Mouse (Mus musculus) MEL (cell line): Measurements from ENCODE around the gene Gm20388. TPM values are rescaled to one million over a fixed set of nuclear protein-coding genes. Genes with fewer than 3 reads are reported as not detected.

Experiments used
- DNase-seq: peaks from one replicate; pipeline ENCODE4 v3.0.0; 2011; ENCODE audit warnings: low read depth, low spot score
- H3K27ac ChIP-seq: 2 replicates; pipeline ENCODE4 v1.5.1; 2012; ENCODE audit warnings: low read depth, mild to moderate bottlenecking, control low read depth, low read length, moderate library complexity; ENCODE audit not compliant: control insufficient read depth
- H3K27me3 ChIP-seq, 2 experiments: fragments of 150-350 bp in 1 of 2; sonication (generic) in 1 of 2; 2 replicates each; pipeline ENCODE4 v1.6.1; 2012; ENCODE audit warnings: low read length in 2 of 2, mild to moderate bottlenecking in 2 of 2, improper control_type of control experiment in 1 of 2, moderate library complexity in 1 of 2; ENCODE audit not compliant: insufficient read depth in 2 of 2, control insufficient read depth in 1 of 2
- H3K36me3 ChIP-seq, 2 experiments: 2 replicates each; pipeline ENCODE4 v1.6.1; 2012 to 2014; ENCODE audit warnings: low read length in 2 of 2, improper control_type of control experiment in 1 of 2, inconsistent platforms in 1 of 2, mild to moderate bottlenecking in 1 of 2; ENCODE audit not compliant: insufficient read depth in 2 of 2, control insufficient read depth in 1 of 2
- H3K4me1 ChIP-seq, 2 experiments: fragments of 150-350 bp in 1 of 2; sonication (generic) in 1 of 2; 2 replicates each; pipeline ENCODE4 v1.6.1; 2012; ENCODE audit warnings: low read length in 2 of 2, improper control_type of control experiment in 1 of 2, mild to moderate bottlenecking in 1 of 2; ENCODE audit not compliant: insufficient read depth in 2 of 2, control insufficient read depth in 1 of 2
- H3K4me3 ChIP-seq, 2 experiments: fragments of 150-350 bp in 1 of 2; sonication (generic) in 1 of 2; 2 replicates each; pipeline ENCODE4 v1.5.1; 2012; ENCODE audit warnings: low read depth in 2 of 2, low read length in 2 of 2, mild to moderate bottlenecking in 2 of 2, moderate library complexity in 2 of 2, control low read depth in 1 of 2, improper control_type of control experiment in 1 of 2; ENCODE audit not compliant: control insufficient read depth in 1 of 2, insufficient read depth in 1 of 2
- H3K79me2 ChIP-seq: 2 replicates; pipeline ENCODE4 v1.6.1; 2012; ENCODE audit warnings: mild to moderate bottlenecking, low read length, moderate library complexity; ENCODE audit not compliant: control insufficient read depth, poor library complexity, insufficient read depth
- H3K9ac ChIP-seq: 2 replicates; pipeline ENCODE4 v1.6.1; 2012; ENCODE audit warnings: low read depth, mild to moderate bottlenecking, control low read depth, low read length, moderate library complexity; ENCODE audit not compliant: control insufficient read depth, poor library complexity, severe bottlenecking
- H3K9me3 ChIP-seq: fragments of 150-350 bp; sonication (generic); replicated peaks from 2 replicates; pipeline ENCODE4 v1.6.1; 2012; ENCODE audit warnings: mild to moderate bottlenecking, low read length, improper control_type of control experiment, moderate library complexity; ENCODE audit not compliant: insufficient read depth
- CHD1 ChIP-seq: IDR thresholded peaks from 2 replicates; pipeline ENCODE4 v1.6.1; 2012; ENCODE audit warnings: low read depth, mild to moderate bottlenecking, inconsistent platforms, low read length, improper control_type of control experiment
- CHD2 ChIP-seq: IDR thresholded peaks from 2 replicates; pipeline ENCODE4 v1.6.1; 2011; ENCODE audit warnings: low read length, improper control_type of control experiment
- CTCF ChIP-seq, 3 experiments: IDR thresholded peaks in 2 of 3; conservative IDR thresholded peaks in 1 of 3; 2 replicates each; pipeline ENCODE4 v1.5.1; 2011 to 2012; ENCODE audit warnings: low read length in 3 of 3, low read depth in 2 of 3, mild to moderate bottlenecking in 2 of 3, improper control_type of control experiment in 1 of 3, inconsistent platforms in 1 of 3, mixed read lengths in 1 of 3, moderate library complexity in 1 of 3; ENCODE audit not compliant: control insufficient read depth in 1 of 3, insufficient read depth in 1 of 3, poor library complexity in 1 of 3, severe bottlenecking in 1 of 3
- E2F4 ChIP-seq: IDR thresholded peaks from 2 replicates; pipeline ENCODE4 v1.6.1; 2011; ENCODE audit warnings: low read depth, low read length, improper control_type of control experiment, borderline replicate concordance
- EP300 ChIP-seq, 2 experiments: IDR thresholded peaks; 2 replicates each; pipeline ENCODE4 v1.6.1; 2011; ENCODE audit warnings: improper control_type of control experiment in 2 of 2, low read length in 2 of 2, low read depth in 1 of 2, mild to moderate bottlenecking in 1 of 2
- JUND ChIP-seq: IDR thresholded peaks from 2 replicates; pipeline ENCODE4 v1.6.1; 2011; ENCODE audit warnings: low read depth, mild to moderate bottlenecking, improper control_type of control experiment, low read length
- MAFK ChIP-seq: IDR thresholded peaks from 2 replicates; pipeline ENCODE4 v1.6.1; 2011; ENCODE audit warnings: low read depth, mild to moderate bottlenecking, low read length, improper control_type of control experiment, borderline replicate concordance
- MAX ChIP-seq: IDR thresholded peaks from 2 replicates; pipeline ENCODE4 v1.6.1; 2011; ENCODE audit warnings: low read length, improper control_type of control experiment
- MEF2A ChIP-seq: IDR thresholded peaks from 2 replicates; pipeline ENCODE4 v1.6.1; 2014; ENCODE audit warnings: low read depth, mild to moderate bottlenecking, inconsistent platforms, low read length, improper control_type of control experiment; ENCODE audit not compliant: poor library complexity, insufficient replicate concordance, severe bottlenecking; ENCODE audit errors: extremely low read depth
- MXI1 ChIP-seq: IDR thresholded peaks from 2 replicates; pipeline ENCODE4 v1.6.1; 2011; ENCODE audit warnings: mild to moderate bottlenecking, low read depth, low read length, improper control_type of control experiment
- MYC ChIP-seq: IDR thresholded peaks from 2 replicates; pipeline ENCODE4 v1.6.1; 2011; ENCODE audit warnings: low read depth, mild to moderate bottlenecking, low read length, improper control_type of control experiment, moderate library complexity
- POLR2A ChIP-seq, 2 experiments: IDR thresholded peaks; 2 replicates each; pipeline ENCODE4 v1.6.1; 2011 to 2012; ENCODE audit warnings: low read length in 2 of 2, mild to moderate bottlenecking in 2 of 2, control low read depth in 1 of 2, improper control_type of control experiment in 1 of 2, low read depth in 1 of 2, moderate library complexity in 1 of 2; ENCODE audit not compliant: control insufficient read depth in 1 of 2, insufficient read depth in 1 of 2, poor library complexity in 1 of 2
- POLR2AphosphoS2 ChIP-seq: IDR thresholded peaks from 2 replicates; pipeline ENCODE4 v1.6.1; 2011; ENCODE audit warnings: low read length, improper control_type of control experiment
- POLR2AphosphoS5 ChIP-seq: IDR thresholded peaks from 2 replicates; pipeline ENCODE4 v1.6.1; 2012; ENCODE audit warnings: low read depth, borderline replicate concordance, mild to moderate bottlenecking, inconsistent platforms, low read length, moderate library complexity, mixed read lengths
- RCOR1 ChIP-seq: IDR thresholded peaks from 2 replicates; pipeline ENCODE4 v1.6.1; 2012; ENCODE audit warnings: low read depth, mild to moderate bottlenecking, inconsistent platforms, low read length, improper control_type of control experiment
- SIN3A ChIP-seq: IDR thresholded peaks from 2 replicates; pipeline ENCODE4 v1.6.1; 2012; ENCODE audit warnings: low read length, improper control_type of control experiment, inconsistent platforms
- UBTF ChIP-seq: IDR thresholded peaks from 2 replicates; pipeline ENCODE4 v1.6.1; 2012; ENCODE audit warnings: low read depth, mild to moderate bottlenecking, inconsistent platforms, low read length, improper control_type of control experiment, moderate library complexity, borderline replicate concordance; ENCODE audit not compliant: insufficient read depth
- USF1 ChIP-seq: IDR thresholded peaks from 2 replicates; pipeline ENCODE4 v1.6.1; 2014; ENCODE audit warnings: low read depth, mild to moderate bottlenecking, inconsistent platforms, low read length, improper control_type of control experiment, moderate library complexity
- USF2 ChIP-seq, 2 experiments: IDR thresholded peaks; 2 replicates each; pipeline ENCODE4 v1.6.1; 2011 to 2012; ENCODE audit warnings: improper control_type of control experiment in 2 of 2, low read length in 2 of 2, borderline replicate concordance in 1 of 2, inconsistent platforms in 1 of 2, low read depth in 1 of 2, mild to moderate bottlenecking in 1 of 2; ENCODE audit not compliant: insufficient read depth in 1 of 2
- ZC3H11A ChIP-seq: IDR thresholded peaks from 2 replicates; pipeline ENCODE4 v1.6.1; 2012; ENCODE audit warnings: low read depth, mild to moderate bottlenecking, inconsistent platforms, low read length, improper control_type of control experiment
- ZMIZ1 ChIP-seq: IDR thresholded peaks from 2 replicates; pipeline ENCODE4 v1.6.1; 2012; ENCODE audit warnings: low read depth, mild to moderate bottlenecking, inconsistent platforms, low read length, improper control_type of control experiment, moderate library complexity
- ZNF384 ChIP-seq: IDR thresholded peaks from 2 replicates; pipeline ENCODE4 v1.6.1; 2012; ENCODE audit warnings: low read depth, mild to moderate bottlenecking, inconsistent platforms, low read length, improper control_type of control experiment
- polyA plus RNA-seq, 2 experiments: library from polyadenylated mRNA; stranded (reverse) in 1 of 2; unstranded in 1 of 2; fragments of >175 nt in 1 of 2; fragments of >200 nt in 1 of 2; gene quantifications; 2 replicates each; pipeline versions ENCODE4 v1.2.1 to v1.2.4; 2012; ENCODE audit warnings: low replicate concordance in 2 of 2, low read depth in 1 of 2; ENCODE audit not compliant: insufficient read length in 2 of 2, insufficient read depth in 1 of 2, missing spikeins in 1 of 2
- total RNA-seq: library from RNA; depleted of rRNA; stranded (reverse); fragments of 300-350 nt; gene quantifications from 2 replicates; pipeline ENCODE4 v1.2.3, GENCODE M21; 2012

The Gm20388 gene
- total and polyA plus RNA-seq, 3 experiments = 11.1 to 17.8 TPM; not detected in 1

- TF ChIP-seq ZNF384 = no peak
- no peak for TF ChIP-seq USF2 (IDR thresholded peaks at IDR 0.05; ENCODE audit: borderline replicate concordance in 1 of 2, insufficient read depth in 1 of 2, low read depth in 1 of 2, low read length in 2 of 2)
- TF ChIP-seq EP300 (IDR thresholded peaks at IDR 0.05; ENCODE audit: low read depth in 1 of 2, low read length in 2 of 2) = no peak
- TF ChIP-seq POLR2A (IDR thresholded peaks at IDR 0.05; ENCODE audit: control insufficient read depth in 1 of 2, insufficient read depth in 1 of 2, low read depth in 1 of 2, low read length in 2 of 2, poor library complexity in 1 of 2) = no peak
- no peak for TF ChIP-seq MXI1
These were observed 2283.8 kb downstream of the Gm20388 start (continued) for GRCm38 (mm10) chr8:122194396-122194795.

- Histone ChIP-seq H3K4me1 (no peaks in the 10 kb centered on the region), H3K9ac (no peak overlapping the region), H3K9me3 (no peaks in the 10 kb centered on the region), H3K27ac (no peak overlapping the region), H3K79me2 (no peaks in the 10 kb centered on the region), H3K36me3 (no peaks in the 10 kb centered on the region), H3K4me3 (no peak overlapping the region), H3K27me3 (no peaks in the 10 kb centered on the region)
- no peak for TF ChIP-seq POLR2AphosphoS5
- TF ChIP-seq CHD2 = no peak
- DNase-seq = no peak
These were observed 2286.7 kb downstream of the Gm20388 start for GRCm38 (mm10) chr8:122197342-122197741.

GRCm38 (mm10) chr8:122198378-122199025, 2287.9 kb downstream of the Gm20388 start:
- TF ChIP-seq MXI1 (no peak), SIN3A (no peak), USF1 (no peak), UBTF (no peak), POLR2AphosphoS5 (no peak), ZNF384 (no peak), USF2 (IDR thresholded peaks at IDR 0.05; ENCODE audit: borderline replicate concordance in 1 of 2, insufficient read depth in 1 of 2, low read depth in 1 of 2, low read length in 2 of 2) (no peak), CHD1 (no peak)
- no peaks in the 10 kb centered on the region for H3K27me3 ChIP-seq
- no peak overlapping the region for H3K9ac ChIP-seq
- H3K9me3 ChIP-seq = no peaks in the 10 kb centered on the region
- H3K27ac ChIP-seq = no peak overlapping the region
- no peaks in the 10 kb centered on the region for H3K4me1 ChIP-seq
- no peaks in the 10 kb centered on the region for H3K36me3 ChIP-seq
- H3K4me3 ChIP-seq = no peak overlapping the region
- no peak for DNase-seq
- no peaks in the 10 kb centered on the region for H3K79me2 ChIP-seq

DNA sequence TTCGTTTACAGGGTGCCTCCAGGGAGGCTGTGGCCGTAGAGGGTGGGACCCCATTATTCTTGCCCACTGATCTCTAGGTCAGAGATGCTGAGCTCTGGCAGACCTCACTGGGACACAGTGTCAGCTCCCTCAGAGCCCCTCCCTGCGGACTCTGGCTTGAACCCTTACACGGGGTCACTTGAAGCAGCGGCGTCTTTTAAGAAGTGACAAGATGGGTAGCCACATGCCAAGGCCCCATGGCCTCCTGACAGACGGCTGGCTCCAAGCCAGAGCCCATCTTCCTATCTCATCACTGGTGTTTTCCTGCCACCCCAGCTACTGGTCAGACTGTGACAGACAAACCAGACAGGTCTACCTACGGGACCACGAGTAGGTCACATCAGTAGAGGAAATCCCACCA, 2288.6 kb downstream of the Gm20388 start:
- Histone ChIP-seq H3K27me3 (no peaks in the 10 kb centered on the region), H3K4me1 (no peaks in the 10 kb centered on the region)
- no peak for DNase-seq
- TF ChIP-seq POLR2AphosphoS2 (no peak), E2F4 (no peak), MXI1 (no peak), MAX (no peak), MAFK (no peak), JUND (no peak), USF1 (no peak), MYC (no peak), POLR2A (IDR thresholded peaks at IDR 0.05; ENCODE audit: control insufficient read depth in 1 of 2, insufficient read depth in 1 of 2, low read depth in 1 of 2, low read length in 2 of 2, poor library complexity in 1 of 2) (no peak), MEF2A (no peak), RCOR1 (no peak), CTCF (IDR thresholded peaks at IDR 0.05 in 2 of 3, conservative IDR thresholded peaks at IDR 0.05 in 1 of 3; ENCODE audit: control insufficient read depth in 1 of 3, insufficient read depth in 1 of 3, low read depth in 2 of 3, low read length in 3 of 3, poor library complexity in 1 of 3, severe bottlenecking in 1 of 3) (no peak), CHD2 (no peak), CHD1 (no peak), ZC3H11A (no peak), ZMIZ1 (no peak)

More for the DNA sequence above, 2288.6 kb downstream of the Gm20388 start:
- H3K9me3 ChIP-seq = no peaks in the 10 kb centered on the region
- no peaks in the 10 kb centered on the region for H3K36me3 ChIP-seq
- H3K9ac ChIP-seq = no peak overlapping the region
- H3K79me2 ChIP-seq = no peaks in the 10 kb centered on the region
- H3K4me3 ChIP-seq = no peak overlapping the region
- no peak overlapping the region for H3K27ac ChIP-seq
